Mouse (Mus musculus) liver, adult 2 months (tissue): ENCODE measurements around the gene C530008M17Rik. TPM values are rescaled to one million over a fixed set of nuclear protein-coding genes. Genes with fewer than 3 reads are reported as not detected.

Experiments used
- DNase-seq: peaks from one replicate; pipeline ENCODE4 v3.0.0-alpha.2; 2011; ENCODE audit warnings: low read depth, low spot score; ENCODE audit errors: extremely low read depth
- H3K27ac ChIP-seq: fragments of 200-500 bp; replicated peaks from 2 replicates; pipeline ENCODE4 v1.5.1; 2012; ENCODE audit warnings: low read depth, mild to moderate bottlenecking, control low read depth, inconsistent platforms, low read length; ENCODE audit not compliant: insufficient read depth
- H3K27me3 ChIP-seq: fragments of 200-500 bp; 2 replicates; pipeline ENCODE4 v1.6.1; 2012; ENCODE audit warnings: mild to moderate bottlenecking, moderate library complexity, low read length, inconsistent platforms; ENCODE audit not compliant: control insufficient read depth, insufficient read depth
- H3K36me3 ChIP-seq: fragments of 200-500 bp; 2 replicates; pipeline ENCODE4 v1.6.1; 2012; ENCODE audit warnings: low read length, inconsistent platforms; ENCODE audit not compliant: control insufficient read depth, insufficient read depth
- H3K4me1 ChIP-seq: fragments of 200-500 bp; 2 replicates; pipeline ENCODE4 v1.6.1; 2011; ENCODE audit warnings: low read length; ENCODE audit not compliant: control insufficient read depth, insufficient read depth
- H3K4me3 ChIP-seq: fragments of 200-500 bp; 2 replicates; pipeline ENCODE4 v1.5.1; 2011; ENCODE audit warnings: low read depth, mild to moderate bottlenecking, control low read depth, low read length, moderate library complexity; ENCODE audit not compliant: insufficient read depth
- H3K79me2 ChIP-seq: fragments of 200-500 bp; 2 replicates; pipeline ENCODE4 v1.6.1; 2012; ENCODE audit warnings: inconsistent platforms, mild to moderate bottlenecking, low read length, moderate library complexity; ENCODE audit not compliant: control insufficient read depth, insufficient read depth
- H3K9ac ChIP-seq: fragments of 200-500 bp; 2 replicates; pipeline ENCODE4 v1.6.1; 2012; ENCODE audit warnings: low read depth, mild to moderate bottlenecking, control low read depth, inconsistent platforms, low read length
- CTCF ChIP-seq: fragments of 200-500 bp; IDR thresholded peaks from 2 replicates; pipeline ENCODE4 v1.5.1; 2011; ENCODE audit warnings: low read depth, low read length, control low read depth
- POLR2A ChIP-seq: fragments of 200-500 bp; IDR thresholded peaks from 2 replicates; pipeline ENCODE4 v1.6.1; 2011; ENCODE audit warnings: low read length, control low read depth; ENCODE audit not compliant: insufficient read depth; ENCODE audit errors: extremely low read depth
- WGBS: fragments of 180-500 bp; shearing (Covaris S2); methylation state at CpG from one replicate; pipeline ENCODE4 v1.1.7; 2018; 5-methylcytosine and 5-hydroxymethylcytosine counted together
- polyA plus RNA-seq: library from polyadenylated mRNA; depleted of rRNA; stranded (reverse); fragments of >200 nt; gene quantifications from 2 replicates; pipeline ENCODE4 v1.2.3, GENCODE M21; 2012
- total RNA-seq: library from RNA; depleted of rRNA; stranded (reverse); fragments of >200 nt; gene quantifications from 2 replicates; pipeline ENCODE4 v1.2.3, GENCODE M21; 2014

C530008M17Rik gene
- total and polyA plus RNA-seq, 2 experiments: under 0.01 to 0.02 TPM

- Histone ChIP-seq H3K79me2 (no peaks in the 10 kb centered on the region), H3K9ac (no peak overlapping the region), H3K4me3 (no peak overlapping the region), H3K36me3 (no peaks in the 10 kb centered on the region), H3K27ac (no peak overlapping the region), H3K4me1 (no peaks in the 10 kb centered on the region), H3K27me3 (no peaks in the 10 kb centered on the region)
- 79% methylated on average over 4 of the region's 4 CpGs for WGBS
- DNase-seq: no peak
- no peak for TF ChIP-seq POLR2A
- no peak for TF ChIP-seq CTCF
These were observed 135.0 kb downstream of the C530008M17Rik start for GRCm38 (mm10) chr5:76791280-76791679.

GRCm38 (mm10) chr5:76792720-76793119, 136.4 kb downstream of the C530008M17Rik start:
- H3K4me1 ChIP-seq: no peaks in the 10 kb centered on the region
- WGBS: 90% methylated on average over 6 of the region's 6 CpGs
- TF ChIP-seq CTCF: no peak
- no peak for TF ChIP-seq POLR2A

GRCm38 (mm10) chr5:76798043-76798442, 141.7 kb downstream of the C530008M17Rik start:
- TF ChIP-seq POLR2A (no peak), CTCF (no peak)
- H3K4me1 ChIP-seq: no peaks in the 10 kb centered on the region
- WGBS: 91% methylated on average over 8 of the region's 8 CpGs
- no peaks in the 10 kb centered on the region for H3K36me3 ChIP-seq
- no peak for DNase-seq
- H3K4me3 ChIP-seq: no peak overlapping the region
- no peaks in the 10 kb centered on the region for H3K27me3 ChIP-seq
- no peaks in the 10 kb centered on the region for H3K79me2 ChIP-seq
- no peak overlapping the region for H3K9ac ChIP-seq
- H3K27ac ChIP-seq: no peak overlapping the region

More at GRCm38 (mm10) chr5:76792720-76793119, 136.4 kb downstream of the C530008M17Rik start:
- H3K79me2 ChIP-seq: no peaks in the 10 kb centered on the region
- H3K27ac ChIP-seq: no peak overlapping the region
- no peaks in the 10 kb centered on the region for H3K36me3 ChIP-seq
- no peak overlapping the region for H3K9ac ChIP-seq
- no peak for DNase-seq
- no peak overlapping the region for H3K4me3 ChIP-seq
- no peaks in the 10 kb centered on the region for H3K27me3 ChIP-seq

- H3K4me1 ChIP-seq: no peaks in the 10 kb centered on the region
- H3K27me3 ChIP-seq: no peaks in the 10 kb centered on the region
- H3K4me3 ChIP-seq: no peak overlapping the region
- TF ChIP-seq CTCF: no peak
- no peak for TF ChIP-seq POLR2A
- H3K27ac ChIP-seq: no peak overlapping the region
- H3K36me3 ChIP-seq: no peaks in the 10 kb centered on the region
- WGBS: 71% methylated on average over 10 of the region's 10 CpGs
- no peaks in the 10 kb centered on the region for H3K79me2 ChIP-seq
- H3K9ac ChIP-seq: no peak overlapping the region
- DNase-seq: no peak
These were observed 143.2 kb downstream of the C530008M17Rik start for GRCm38 (mm10) chr5:76799471-76799870.

- Histone ChIP-seq H3K36me3 (no peaks in the 10 kb centered on the region), H3K9ac (no peak overlapping the region), H3K79me2 (no peaks in the 10 kb centered on the region), H3K4me1 (no peaks in the 10 kb centered on the region), H3K4me3 (no peak overlapping the region), H3K27me3 (no peaks in the 10 kb centered on the region), H3K27ac (no peak overlapping the region)
- DNase-seq: no peak
- TF ChIP-seq POLR2A: no peak
- no peak for TF ChIP-seq CTCF
- WGBS: 87% methylated on average over 6 of the region's 6 CpGs
These were observed 152.7 kb downstream of the C530008M17Rik start for GRCm38 (mm10) chr5:76809031-76809430.

GRCm38 (mm10) chr5:76815035-76815434, 158.7 kb downstream of the C530008M17Rik start:
- Histone ChIP-seq H3K27ac (no peak overlapping the region), H3K36me3 (no peaks in the 10 kb centered on the region), H3K4me1 (no peaks in the 10 kb centered on the region), H3K4me3 (no peak overlapping the region), H3K9ac (no peak overlapping the region), H3K79me2 (no peaks in the 10 kb centered on the region), H3K27me3 (no peaks in the 10 kb centered on the region)
- no peak for DNase-seq
- 79% methylated on average over 11 of the region's 11 CpGs for WGBS
- no peak for TF ChIP-seq CTCF
- TF ChIP-seq POLR2A: no peak
